Mouse (Mus musculus) activated CD4-positive, CD25-positive, alpha-beta regulatory T cell (primary cell): ENCODE results near the gene Iqch. TPM values are rescaled to one million over a fixed set of nuclear protein-coding genes. Genes with fewer than 3 reads are reported as not detected.

Experiments
- polyA plus RNA-seq, 2 experiments: library from polyadenylated mRNA; unstranded; fragments of 100-300 nt; shearing (Covaris generic); gene quantifications; one replicate each; pipeline ENCODE4 v1.2.1; 2017

Gene Iqch
- polyA plus RNA-seq: under 1 TPM in 1 of 2 experiments, not detected in 1; 0.31 TPM

GRCm38 (mm10) chr9:63602043-63602939, at the start of gene Iqch, which contains the start of gene Aagab:
Gene Iqch, minus strand, starts transcription at chr9:63602493.
Gene Aagab, plus strand, starts transcription at chr9:63602660.

GRCm38 (mm10) chr9:63398611-63399462, 203.5 kb downstream of the Iqch start, which contains the start of gene 2300009A05Rik:
Gene 2300009A05Rik, minus strand, starts transcription at chr9:63399246.

GRCm38 (mm10) chr9:63377270-63378142, 224.8 kb downstream of the Iqch start, which contains the start of gene Map2k5:
Gene Map2k5, minus strand, starts transcription at chr9:63377902.

Other genes with a start within 250 kb of the Iqch start
- gene Map2k5, start 224.6 kb downstream of the Iqch start, polyA plus RNA-seq: 10 to 100 TPM; 32.8 to 41.7 TPM
- gene 2300009A05Rik, start 203.2 kb downstream of the Iqch start, polyA plus RNA-seq: 10 to 100 TPM; 47.4 to 87.7 TPM
- gene Aagab, start 167 bp upstream of the Iqch start, polyA plus RNA-seq: 10 to 100 TPM; 38.6 to 45.2 TPM
- 10 to 100 TPM; 14.9 to 41.3 TPM for gene Smad3, start 155.5 kb upstream of the Iqch start, polyA plus RNA-seq